Mouse (Mus musculus) embryonic fibroblast, embryonic 13.5 days (primary cell): ENCODE results near the gene Gm3055. TPM values are rescaled to one million over a fixed set of nuclear protein-coding genes. Genes with fewer than 3 reads are reported as not detected.
"Not testable (repeated sequence)": the region's sequence is repeated elsewhere in the genome, so short reads cannot be mapped to it uniquely, and the experiment has no call there.

Source experiments
- H3K27ac ChIP-seq: 2 replicates; pipeline ENCODE4 v1.5.1; 2012; ENCODE audit warnings: low read length, control low read depth, inconsistent platforms; ENCODE audit not compliant: insufficient read depth
- H3K4me1 ChIP-seq: 2 replicates; pipeline ENCODE4 v1.6.1; 2011; ENCODE audit warnings: low read length; ENCODE audit not compliant: control insufficient read depth, insufficient read depth
- H3K4me3 ChIP-seq: 2 replicates; pipeline ENCODE4 v1.5.1; 2011; ENCODE audit warnings: mild to moderate bottlenecking, control low read depth, low read length; ENCODE audit not compliant: insufficient read depth
- polyA plus RNA-seq: library from polyadenylated mRNA; stranded (reverse); fragments of >200 nt; gene quantifications from 2 replicates; pipeline ENCODE4 v1.2.4, GENCODE M21; 2011; ENCODE audit warnings: low read depth; ENCODE audit not compliant: missing spikeins, insufficient read length

Gene Gm3055
- 8.5 and 11.0 TPM in 2 replicates for polyA plus RNA-seq

- not testable (repeated sequence) for H3K27ac ChIP-seq, H3K4me3 ChIP-seq, H3K4me1 ChIP-seq
These were observed at the start of gene Gm3055 for GRCm38 (mm10) chr10:81770506-81771403. Gene Gm3055, minus strand, starts transcription at chr10:81771161.

- not testable (repeated sequence) for H3K27ac ChIP-seq, H3K4me1 ChIP-seq, H3K4me3 ChIP-seq
These were observed 40.9 kb upstream of the Gm3055 start, which contains the start of gene Gm4767 for GRCm38 (mm10) chr10:81811899-81812298. Gene Gm4767, plus strand, starts transcription at chr10:81812186.

GRCm38 (mm10) chr10:81771404-81771777 is 430 bp upstream of the Gm3055 start:
- not testable (repeated sequence) for H3K4me1 ChIP-seq, H3K4me3 ChIP-seq, H3K27ac ChIP-seq

- not testable (repeated sequence) for H3K4me3 ChIP-seq, H3K27ac ChIP-seq
These were observed 66.2 kb downstream of the Gm3055 start, which contains the start of gene Zfp433 for GRCm38 (mm10) chr10:81704531-81705301. Gene Zfp433, plus strand, starts transcription at chr10:81704825.

More at GRCm38 (mm10) chr10:81704531-81705301, 66.2 kb downstream of the Gm3055 start, which contains the start of gene Zfp433:
- not testable (repeated sequence) for H3K4me1 ChIP-seq

Other genes starting within 250 kb of the Gm3055 start
- 0.83 TPM in 1 of 2 replicates, not detected in the other for gene Gna15, start 246.9 kb downstream of the Gm3055 start, polyA plus RNA-seq
- gene Gna11, start 226.0 kb downstream of the Gm3055 start, polyA plus RNA-seq = 64.4 and 66.3 TPM in 2 replicates
- 354 and 424 TPM in 2 replicates for gene Aes, start 211.7 kb downstream of the Gm3055 start, polyA plus RNA-seq
- gene Tle2, start 196.6 kb downstream of the Gm3055 start, polyA plus RNA-seq = 22.4 and 25.7 TPM in 2 replicates
- 16.5 and 26.4 TPM in 2 replicates for gene Tle6, start 170.1 kb downstream of the Gm3055 start, polyA plus RNA-seq
- gene BC025920, start 164.9 kb downstream of the Gm3055 start, polyA plus RNA-seq = 0.75 and 0.86 TPM in 2 replicates
- 14.0 and 17.5 TPM in 2 replicates for gene Sirt6, start 143.4 kb downstream of the Gm3055 start, polyA plus RNA-seq
- gene Ankrd24, start 142.6 kb downstream of the Gm3055 start, polyA plus RNA-seq = 9.0 and 11.6 TPM in 2 replicates
- 2.7 and 2.9 TPM in 2 replicates for gene Gm10778, start 122.1 kb downstream of the Gm3055 start, polyA plus RNA-seq
- 11.8 and 14.4 TPM in 2 replicates for gene Zfp433, start 66.3 kb downstream of the Gm3055 start, polyA plus RNA-seq
- gene Gm4767, start 41.0 kb upstream of the Gm3055 start, polyA plus RNA-seq = 1.3 TPM in 2 replicates
- gene Gm32687, start 92.8 kb upstream of the Gm3055 start, polyA plus RNA-seq = 2.5 and 6.3 TPM in 2 replicates
- gene Zfp781, start 159.3 kb upstream of the Gm3055 start, polyA plus RNA-seq = 3.2 and 4.1 TPM in 2 replicates